Mouse (Mus musculus): ENCODE results near the gene Dnaja4. TPM values are rescaled to one million over a fixed set of nuclear protein-coding genes. Genes with fewer than 3 reads are reported as not detected.

Dnaja4 gene
- polyA plus RNA-seq, 1 experiment, result 7.3 TPM

DNA sequence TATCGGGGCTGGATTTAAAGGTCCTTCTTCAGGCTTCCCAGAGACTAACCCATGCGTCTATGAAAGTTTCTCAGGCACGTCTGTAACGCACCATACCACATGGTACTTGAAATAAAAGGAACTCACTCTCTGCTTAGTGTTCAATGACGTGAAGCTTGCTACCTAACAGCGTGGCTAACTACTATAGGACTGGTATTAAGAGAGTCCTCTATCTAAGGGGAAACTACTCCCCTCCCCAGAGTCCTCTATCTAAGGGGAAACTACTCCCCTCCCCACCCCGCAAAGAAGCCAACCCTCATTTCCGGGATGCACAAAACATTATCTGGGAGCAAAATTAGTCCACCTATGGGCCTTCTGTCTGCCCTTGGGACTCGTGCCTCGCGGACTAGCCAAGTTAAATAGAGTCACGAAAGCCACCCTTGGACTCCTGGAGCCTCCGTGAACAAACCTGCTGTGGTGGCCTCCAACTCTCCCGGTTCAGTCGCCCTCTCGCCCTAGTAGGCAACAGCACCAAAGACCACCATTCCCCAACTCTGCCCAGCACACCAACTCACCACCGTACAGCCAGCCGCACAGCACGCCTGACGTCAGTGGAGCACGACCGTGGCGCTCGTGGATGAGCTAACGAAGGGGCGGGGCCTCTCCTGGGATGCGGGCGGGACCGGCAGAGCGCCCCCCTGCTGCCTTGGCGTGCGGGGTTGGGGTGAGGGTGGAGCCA lies 35.4 kb downstream of the Dnaja4 start, which contains the start of gene Wdr61:
Wdr61 (minus strand) TSS at position 599 of the 718 bp plus-strand sequence.
- TF ChIP-seq POLR2A (IDR thresholded peaks at IDR 0.05; ENCODE audit: borderline replicate concordance, extremely low read depth, insufficient read depth, insufficient read length, poor library complexity, severe bottlenecking) (peak; percentile 61; the same call in 1 of the 2 replicates), CTCF (IDR thresholded peaks at IDR 0.05; ENCODE audit: borderline replicate concordance, extremely low read depth, insufficient read depth, insufficient read length) (0 out of 2 replicates have a peak, but pooled peaks have one; percentile 17)
- DNase-seq (ENCODE audit: low read depth), result peak; percentile 98

DNA sequence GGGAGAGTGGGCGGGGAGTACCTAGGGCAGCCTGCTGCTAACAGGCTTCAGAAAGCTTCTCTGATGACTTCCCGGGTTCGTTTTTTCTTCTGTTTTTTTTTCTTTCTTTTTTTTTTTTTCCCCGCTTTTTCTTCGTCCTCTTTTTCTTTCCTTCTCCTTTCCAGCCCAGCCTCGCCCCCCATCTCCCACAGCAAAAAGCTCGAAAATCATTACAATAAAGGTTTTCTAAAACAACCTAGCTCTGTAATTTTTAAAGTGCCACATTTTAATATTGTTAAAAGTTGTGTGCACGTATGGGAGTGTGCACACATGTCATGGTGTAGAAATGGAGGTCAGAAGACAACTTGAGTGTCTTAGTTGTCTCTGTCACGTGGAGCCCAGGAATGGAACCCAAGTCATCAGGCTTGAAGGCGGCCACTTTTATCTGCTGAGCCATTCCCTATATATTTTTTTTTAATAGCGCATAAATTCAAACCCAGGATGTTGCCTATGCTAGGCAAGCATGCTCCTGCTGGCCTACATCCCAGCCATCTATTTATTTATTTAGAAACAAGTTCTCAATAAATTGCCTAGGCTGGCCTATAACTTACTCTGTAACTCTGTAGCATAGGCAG lies 36.1 kb downstream of the Dnaja4 start:
- TF ChIP-seq POLR2A (IDR thresholded peaks at IDR 0.05; ENCODE audit: borderline replicate concordance, extremely low read depth, insufficient read depth, insufficient read length, poor library complexity, severe bottlenecking), result no peak
- TF ChIP-seq CTCF (IDR thresholded peaks at IDR 0.05; ENCODE audit: borderline replicate concordance, extremely low read depth, insufficient read depth, insufficient read length), result no peak
- DNase-seq (ENCODE audit: low read depth), result peak; percentile 5

DNA sequence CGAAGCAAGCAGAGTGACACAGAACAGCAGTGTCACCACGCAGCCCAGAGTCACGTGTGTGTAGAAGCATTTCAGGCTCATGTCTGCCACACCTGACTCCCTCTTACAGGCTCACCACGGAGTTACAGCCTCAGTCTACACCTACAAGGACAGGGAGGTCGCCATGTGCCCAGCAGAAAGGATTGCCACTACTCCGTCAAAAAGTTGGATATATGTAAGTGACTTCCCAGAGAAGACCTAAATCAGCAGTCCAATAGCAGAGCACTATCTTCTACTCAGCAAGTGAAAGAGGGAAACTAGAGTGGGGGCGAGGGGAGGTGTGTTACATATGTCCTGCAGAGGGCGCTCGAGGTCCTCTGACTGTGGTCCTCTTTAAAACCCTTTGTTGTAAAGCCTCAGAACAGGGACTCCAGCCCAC lies 37.6 kb downstream of the Dnaja4 start:
- TF ChIP-seq POLR2A (IDR thresholded peaks at IDR 0.05; ENCODE audit: borderline replicate concordance, extremely low read depth, insufficient read depth, insufficient read length, poor library complexity, severe bottlenecking), result no peak
- TF ChIP-seq CTCF (IDR thresholded peaks at IDR 0.05; ENCODE audit: borderline replicate concordance, extremely low read depth, insufficient read depth, insufficient read length), result peak; percentile 85
- DNase-seq (ENCODE audit: low read depth), result peak; percentile 88

DNA sequence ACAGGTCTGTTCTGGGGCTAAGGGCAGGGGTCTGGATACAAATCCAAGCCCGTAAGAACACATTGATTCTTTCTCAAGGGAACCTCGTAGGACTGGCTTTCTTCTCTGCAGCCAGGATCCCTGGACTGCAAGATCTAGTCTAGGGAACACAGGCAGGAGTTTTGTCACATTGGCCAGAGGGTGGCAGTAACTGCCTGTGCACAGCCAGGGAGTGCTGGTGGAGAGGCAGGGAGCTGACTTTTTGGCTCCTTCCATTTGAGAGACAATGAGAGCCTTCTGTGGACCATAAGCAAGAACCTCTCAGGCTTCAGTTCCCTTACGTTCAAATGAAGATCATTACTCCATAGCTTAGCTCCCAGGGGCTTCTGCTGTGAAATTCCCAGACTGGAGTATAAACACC lies 39.7 kb downstream of the Dnaja4 start:
- peak; percentile 78 for TF ChIP-seq CTCF (IDR thresholded peaks at IDR 0.05; ENCODE audit: borderline replicate concordance, extremely low read depth, insufficient read depth, insufficient read length)
- no peak for TF ChIP-seq POLR2A (IDR thresholded peaks at IDR 0.05; ENCODE audit: borderline replicate concordance, extremely low read depth, insufficient read depth, insufficient read length, poor library complexity, severe bottlenecking)
- DNase-seq (ENCODE audit: low read depth), result peak; percentile 85

DNA sequence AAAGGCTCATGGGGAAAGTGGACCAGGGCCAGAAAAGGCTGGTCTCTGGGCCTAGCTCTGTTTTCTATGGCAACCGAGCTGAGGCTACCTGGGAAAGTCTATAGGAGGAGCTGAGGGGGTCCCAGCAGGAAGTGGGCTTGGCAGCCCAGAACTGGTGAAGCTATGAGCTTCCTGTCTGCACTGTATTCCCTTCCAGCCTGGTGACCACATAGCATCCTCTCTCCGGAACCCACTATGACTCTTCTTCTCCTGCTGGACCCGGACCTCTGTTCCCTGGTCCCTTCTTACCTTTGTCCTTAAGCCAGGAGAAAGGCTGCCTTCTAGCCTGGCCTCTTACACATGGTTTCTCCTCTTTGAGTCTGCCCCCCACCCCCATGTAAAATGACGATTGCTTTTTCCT lies 45.2 kb downstream of the Dnaja4 start:
- no peak for TF ChIP-seq CTCF (IDR thresholded peaks at IDR 0.05; ENCODE audit: borderline replicate concordance, extremely low read depth, insufficient read depth, insufficient read length)
- no peak for TF ChIP-seq POLR2A (IDR thresholded peaks at IDR 0.05; ENCODE audit: borderline replicate concordance, extremely low read depth, insufficient read depth, insufficient read length, poor library complexity, severe bottlenecking)
- no peak for DNase-seq (ENCODE audit: low read depth)

DNA sequence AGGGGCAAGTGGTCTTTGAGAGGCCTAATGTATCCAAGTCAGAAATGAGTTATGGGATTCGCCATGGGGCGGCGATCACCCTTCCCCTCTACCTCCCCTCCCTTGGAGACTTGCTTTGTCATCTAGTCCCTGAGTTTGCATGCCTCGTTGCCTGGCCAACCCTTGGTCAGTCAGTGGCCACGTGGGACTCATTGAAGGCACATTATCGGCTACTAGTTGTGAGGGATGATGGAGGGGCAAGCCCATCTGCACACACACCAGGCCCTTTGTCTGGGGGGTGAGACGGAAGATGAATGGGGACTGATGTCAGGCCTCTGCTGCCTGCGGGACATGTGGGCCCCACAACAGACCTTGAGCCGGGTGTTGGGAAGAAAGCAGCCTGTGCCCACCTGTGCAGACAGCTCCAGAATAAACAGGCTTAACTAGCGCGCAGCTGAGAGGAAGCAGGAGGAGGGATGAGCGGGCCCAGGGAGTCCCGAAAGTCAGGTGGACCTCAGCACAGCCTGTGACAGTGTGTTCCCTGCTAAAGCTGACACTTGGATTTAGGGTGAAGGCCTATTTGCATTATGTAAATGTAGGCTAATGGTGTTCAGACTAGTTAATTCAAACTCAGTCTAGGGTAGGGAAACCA lies 47.2 kb downstream of the Dnaja4 start:
- peak; percentile 39 for DNase-seq (ENCODE audit: low read depth)
- TF ChIP-seq POLR2A (IDR thresholded peaks at IDR 0.05; ENCODE audit: borderline replicate concordance, extremely low read depth, insufficient read depth, insufficient read length, poor library complexity, severe bottlenecking) (no peak), CTCF (IDR thresholded peaks at IDR 0.05; ENCODE audit: borderline replicate concordance, extremely low read depth, insufficient read depth, insufficient read length) (no peak)

DNA sequence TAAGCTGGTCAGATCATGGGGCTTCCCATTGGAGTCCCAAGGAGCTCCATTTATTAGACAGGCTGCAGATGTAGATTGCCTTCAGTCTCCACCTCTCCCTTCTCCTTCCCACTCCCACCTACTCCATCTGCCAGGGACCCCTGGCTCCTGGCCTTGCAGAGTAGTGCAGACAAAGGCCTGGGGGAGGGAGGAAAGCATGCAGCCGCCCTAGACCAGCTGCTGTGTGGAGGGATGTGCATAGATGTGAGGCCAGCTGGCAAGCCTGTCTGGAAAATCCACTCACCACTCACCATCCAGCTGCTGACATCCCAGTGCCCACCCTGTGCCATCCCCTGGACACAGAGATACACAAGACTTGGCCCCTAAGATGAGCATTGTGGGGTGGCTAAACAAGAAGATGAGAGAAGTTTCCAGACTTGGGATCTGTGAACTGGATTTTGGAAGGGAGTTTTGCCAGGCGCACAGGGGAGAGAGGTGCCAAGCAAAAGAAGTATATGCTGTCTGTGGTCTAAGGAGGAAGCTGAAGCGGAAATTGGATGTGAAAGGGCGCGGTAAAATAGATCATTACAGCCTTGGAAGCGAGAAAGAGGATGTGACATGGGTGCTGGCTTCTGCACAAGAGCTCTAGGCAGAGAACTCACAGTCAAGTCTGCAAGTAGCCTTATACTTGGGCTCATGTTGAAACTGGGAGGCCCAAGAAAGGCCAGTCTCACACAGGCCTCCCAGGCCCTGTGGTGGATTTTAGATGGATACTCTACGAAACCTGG lies 51.7 kb downstream of the Dnaja4 start:
- DNase-seq (ENCODE audit: low read depth), result no peak
- TF ChIP-seq POLR2A (IDR thresholded peaks at IDR 0.05; ENCODE audit: borderline replicate concordance, extremely low read depth, insufficient read depth, insufficient read length, poor library complexity, severe bottlenecking) (no peak), CTCF (IDR thresholded peaks at IDR 0.05; ENCODE audit: borderline replicate concordance, extremely low read depth, insufficient read depth, insufficient read length) (no peak)

DNA sequence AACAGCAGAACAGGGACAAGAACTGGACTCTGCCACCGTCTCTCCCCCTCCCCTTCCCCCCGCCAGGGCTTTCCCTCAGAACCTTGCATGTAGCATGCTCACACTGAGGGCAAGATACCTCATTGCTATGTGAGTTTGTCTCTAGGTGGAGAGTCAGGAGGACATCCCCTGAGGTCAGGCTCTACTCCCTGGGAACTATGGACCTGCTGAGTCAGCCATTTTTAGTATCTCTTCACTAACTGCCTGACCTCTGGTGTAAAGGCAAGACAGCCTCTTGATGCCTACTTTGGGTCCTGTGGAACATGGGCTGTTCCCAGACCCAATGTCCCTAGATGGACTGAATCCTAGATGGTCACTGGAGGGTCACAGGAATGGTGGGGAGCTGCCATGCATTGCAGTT lies 53.0 kb downstream of the Dnaja4 start:
- TF ChIP-seq POLR2A (IDR thresholded peaks at IDR 0.05; ENCODE audit: borderline replicate concordance, extremely low read depth, insufficient read depth, insufficient read length, poor library complexity, severe bottlenecking), result no peak
- TF ChIP-seq CTCF (IDR thresholded peaks at IDR 0.05; ENCODE audit: borderline replicate concordance, extremely low read depth, insufficient read depth, insufficient read length), result no peak
- DNase-seq (ENCODE audit: low read depth), result no peak

DNA sequence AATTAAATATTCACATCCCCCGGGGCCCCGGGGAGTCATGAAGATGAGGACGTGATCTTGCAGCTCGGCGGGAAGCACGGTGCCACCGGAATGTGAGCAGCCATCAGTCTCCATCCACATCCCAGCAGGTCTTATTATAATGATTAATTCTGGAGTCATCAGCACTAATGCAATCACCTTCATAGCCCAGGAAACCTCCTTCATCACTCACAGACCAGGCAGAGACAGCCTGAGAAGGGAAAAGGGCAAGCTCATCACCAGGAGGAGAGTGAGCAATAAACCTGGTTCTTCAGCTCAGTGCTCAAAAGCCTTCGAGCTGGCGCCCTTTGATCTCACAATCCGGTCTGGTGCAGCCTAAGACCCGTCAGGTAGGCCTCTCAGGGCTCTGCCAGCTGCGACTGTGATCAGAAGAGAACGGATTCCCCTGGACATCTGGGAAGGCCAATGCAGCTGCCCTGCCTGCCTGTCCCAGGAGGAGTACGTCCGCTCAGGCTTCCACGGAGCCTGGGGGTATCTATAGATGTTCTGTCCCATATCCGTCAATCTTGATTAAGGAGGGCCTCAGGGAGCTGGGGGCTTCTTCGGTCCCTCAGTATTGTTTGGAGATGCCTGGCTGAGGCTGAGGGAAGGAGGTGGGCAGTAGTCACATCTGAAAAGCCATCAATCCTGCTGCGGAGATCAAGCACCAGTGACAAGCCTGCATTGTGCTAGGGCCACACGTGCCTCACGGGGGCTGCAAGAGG lies 53.7 kb downstream of the Dnaja4 start:
- peak; percentile 52 for DNase-seq (ENCODE audit: low read depth)
- TF ChIP-seq POLR2A (IDR thresholded peaks at IDR 0.05; ENCODE audit: borderline replicate concordance, extremely low read depth, insufficient read depth, insufficient read length, poor library complexity, severe bottlenecking) (no peak), CTCF (IDR thresholded peaks at IDR 0.05; ENCODE audit: borderline replicate concordance, extremely low read depth, insufficient read depth, insufficient read length) (no peak)

DNA sequence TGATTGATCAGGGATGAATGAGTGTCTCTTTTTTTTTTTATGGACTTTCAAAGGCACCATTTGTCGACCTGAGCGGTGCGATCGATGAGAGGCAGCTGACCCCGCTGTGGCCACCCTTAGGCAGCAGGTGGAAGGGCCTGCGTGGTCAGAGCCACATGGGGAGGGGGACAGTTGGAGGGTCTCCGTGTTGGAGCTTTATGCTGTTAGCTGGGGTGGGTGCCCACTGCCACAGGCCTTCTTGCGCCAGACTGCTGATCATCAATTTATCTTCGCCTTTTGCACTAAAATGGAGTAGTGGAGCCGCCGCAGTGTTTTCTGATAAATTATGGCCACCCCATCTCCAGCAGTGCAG lies 54.2 kb downstream of the Dnaja4 start:
- no peak for TF ChIP-seq POLR2A (IDR thresholded peaks at IDR 0.05; ENCODE audit: borderline replicate concordance, extremely low read depth, insufficient read depth, insufficient read length, poor library complexity, severe bottlenecking)
- no peak for TF ChIP-seq CTCF (IDR thresholded peaks at IDR 0.05; ENCODE audit: borderline replicate concordance, extremely low read depth, insufficient read depth, insufficient read length)
- DNase-seq (ENCODE audit: low read depth), result no peak
